Mouse (Mus musculus) heart, adult 9 months (tissue): Measurements from ENCODE around the gene Sult1c1.
"Not testable (repeated sequence)": the region's sequence is repeated elsewhere in the genome, so short reads cannot be mapped to it uniquely, and the experiment has no call there.

Source experiments
- DNase-seq, 2 experiments: peaks; one replicate each; pipeline ENCODE4 v3.0.0; 2022; ENCODE audit warnings: low spot score in 2 of 2

Sult1c1 gene

GRCm38 (mm10) chr17:53990574-53990973 is at the start of gene Sult1c1:
TSS of gene Sult1c1 (minus strand) at chr17:53990674.
- no peak for DNase-seq

DNA sequence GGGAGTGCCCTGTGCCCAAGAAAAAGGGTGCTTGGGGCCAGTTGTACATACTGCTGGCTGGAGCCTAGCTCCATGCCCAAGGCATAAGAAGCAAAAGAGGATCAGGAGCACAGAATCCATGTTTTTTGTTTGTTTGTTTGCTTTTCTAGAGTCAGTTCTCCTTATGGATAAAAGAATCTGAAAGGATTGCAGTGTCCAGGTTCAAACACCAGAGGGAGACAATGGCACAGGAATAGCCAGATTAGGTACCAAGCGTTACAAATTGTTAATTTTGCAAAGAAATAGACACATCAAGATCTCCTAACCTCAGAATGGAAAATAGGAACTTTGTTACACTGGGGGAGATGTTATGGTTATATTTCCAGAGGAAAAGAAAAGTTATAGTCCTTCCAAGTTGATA is 23.7 kb upstream of the Sult1c1 start:
- DNase-seq, result no peak

- DNase-seq, result no peak
Observed at GRCm38 (mm10) chr17:54011196-54011595, 20.7 kb upstream of the Sult1c1 start.

DNA sequence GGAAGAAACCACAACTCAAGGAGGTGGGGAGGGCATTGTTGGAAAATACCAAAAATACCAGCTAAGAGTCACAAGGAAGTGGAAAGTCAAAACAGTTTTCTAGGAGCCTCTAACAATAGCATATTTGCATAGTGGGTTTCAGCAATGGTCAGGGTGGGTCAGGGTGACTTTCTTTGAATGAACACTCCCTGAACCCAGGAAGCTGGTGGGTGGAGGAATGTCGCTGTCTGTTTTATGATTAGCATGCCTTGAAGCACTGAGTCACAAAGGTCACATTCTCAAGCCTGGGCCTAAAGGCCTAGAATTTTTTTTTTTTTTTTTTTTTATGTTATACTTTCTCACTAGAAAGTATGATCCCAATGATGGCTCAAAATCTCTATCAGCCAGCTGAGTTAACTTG is 20.1 kb upstream of the Sult1c1 start:
- not testable (repeated sequence) for DNase-seq

DNA sequence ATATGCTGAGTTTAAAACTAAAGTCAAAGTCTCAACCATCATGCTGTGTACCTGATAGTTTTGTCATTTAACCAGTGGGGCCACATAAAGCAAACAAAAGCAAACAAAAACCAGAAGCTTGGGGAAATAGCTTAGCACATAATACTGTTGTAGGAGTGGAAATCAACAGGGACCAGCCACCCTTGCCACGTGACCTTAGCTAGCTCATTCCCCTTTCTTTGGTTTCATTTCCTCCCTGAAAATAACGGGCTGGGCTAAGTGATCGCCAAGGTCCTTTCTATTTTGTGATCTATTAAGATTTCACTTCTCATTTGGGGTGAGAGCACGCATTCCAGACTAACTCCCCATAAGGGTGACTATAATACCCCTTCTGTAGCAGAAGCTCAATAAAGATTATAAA is 13.0 kb upstream of the Sult1c1 start:
- DNase-seq, result peak; percentile 1 to 35

DNA sequence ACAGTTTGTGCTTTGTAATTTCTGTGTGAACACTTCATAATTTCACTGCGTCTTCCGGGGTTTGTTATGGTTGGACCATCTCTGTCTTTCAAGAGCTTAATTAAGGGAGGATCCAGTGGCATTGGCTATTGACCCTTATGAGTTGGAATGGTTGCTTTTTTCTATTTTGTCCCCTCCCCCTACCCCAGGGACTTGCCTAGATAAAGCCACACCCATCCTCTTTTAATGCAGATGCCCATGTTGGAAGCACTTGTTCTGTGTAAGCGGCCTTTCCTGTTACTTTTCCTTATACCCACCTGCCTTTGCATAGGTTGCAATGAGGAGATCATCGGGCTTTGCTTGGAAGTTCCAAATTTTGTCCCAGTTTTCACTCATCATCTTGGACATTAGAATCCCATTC is 16.9 kb downstream of the Sult1c1 start:
- no peak for DNase-seq

DNA sequence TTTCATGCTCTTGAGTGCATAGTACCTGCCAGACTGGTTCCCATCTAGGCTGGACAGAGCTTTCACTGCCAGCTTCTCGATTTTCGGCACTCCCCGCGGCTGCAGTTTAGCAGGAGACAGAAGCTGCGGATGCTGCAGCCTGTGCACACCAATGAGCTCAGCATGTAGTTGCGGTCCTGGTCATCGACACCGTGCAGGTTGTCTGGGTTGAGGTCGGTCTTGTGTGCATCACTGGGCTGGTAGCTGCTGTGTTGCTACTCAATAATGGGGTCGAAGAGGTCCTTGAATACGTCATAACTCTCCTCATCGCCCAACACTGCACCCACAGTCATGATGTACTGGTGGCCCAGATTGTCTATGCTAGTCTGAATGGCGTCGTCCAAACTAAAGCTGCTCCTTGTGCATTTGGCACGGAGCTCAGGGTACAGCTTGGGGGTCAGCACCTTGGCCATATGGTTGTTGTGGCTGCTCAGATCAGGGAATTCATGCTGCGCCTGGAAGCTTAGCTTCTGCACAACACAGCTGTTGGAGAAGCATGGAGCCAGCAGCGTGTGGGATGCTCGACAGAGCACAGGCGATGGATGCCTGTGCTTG is 48.8 kb downstream of the Sult1c1 start:
- no peak for DNase-seq

GRCm38 (mm10) chr17:53940726-53941125 is 49.7 kb downstream of the Sult1c1 start:
- no peak for DNase-seq
